Mouse (Mus musculus): ENCODE measurements at regions not wholly inside any gene's neighbourhood (a gene's known extent, or its start where the extent isn't known, plus 50 kb on each side); places are given as distances from the start of the nearest gene placed in this dataset.

- TF ChIP-seq CTCF (IDR thresholded peaks at IDR 0.05), result no peak
- DNase-seq (ENCODE audit: low read depth, low spot score), result no peak
- ChIA-PET CTCF (no interaction called here), POLR2A (no interaction called here)
- ATAC-seq, result no peak
- peaks cover 7% of the 10 kb centered on the region for H3K27me3 ChIP-seq
- in situ Hi-C loops (cut with MboI; ENCODE audit: low pct_unique_long_range_greater_than_20kb), result loop anchor here (10.0 kb wide), 1 partner anchor 87 kb away; the partner anchor contains the start of gene Rasgrp1
These were observed 89.2 kb upstream of the Rasgrp1 start for GRCm38 (mm10) chr2:117432010-117432409.

- POLR2A ChIA-PET, result no interaction called here
- no peak for DNase-seq (ENCODE audit: low read depth, low spot score)
- CTCF ChIA-PET, result no interaction called here
- in situ Hi-C loops (cut with MboI; ENCODE audit: low pct_unique_long_range_greater_than_20kb), result loop anchor here (10.0 kb wide), 1 partner anchor 88 kb away; the partner anchor contains the start of gene Rasgrp1
- ATAC-seq, result no peak
- no peak for TF ChIP-seq CTCF (IDR thresholded peaks at IDR 0.05)
- peaks cover 3% of the 10 kb centered on the region for H3K27me3 ChIP-seq
These were observed 90.1 kb upstream of the Rasgrp1 start for GRCm38 (mm10) chr2:117432923-117433322.

GRCm38 (mm10) chr2:117433482-117433881, 90.7 kb upstream of the Rasgrp1 start:
- TF ChIP-seq CTCF (IDR thresholded peaks at IDR 0.05), result no peak
- in situ Hi-C loops (cut with MboI; ENCODE audit: low pct_unique_long_range_greater_than_20kb), result loop anchor here (10.0 kb wide), 1 partner anchor 89 kb away; the partner anchor contains the start of gene Rasgrp1
- H3K27me3 ChIP-seq, result peaks cover 3% of the 10 kb centered on the region
- ChIA-PET POLR2A (no interaction called here), CTCF (no interaction called here)
- ATAC-seq, result no peak
- no peak for DNase-seq (ENCODE audit: low read depth, low spot score)

GRCm38 (mm10) chr2:117438079-117438478, 95.3 kb upstream of the Rasgrp1 start:
- peak; percentile 55 for TF ChIP-seq CTCF (IDR thresholded peaks at IDR 0.05)
- ATAC-seq (no peak), DNase-seq (ENCODE audit: low read depth, low spot score) (no peak)
- peaks cover 3% of the 10 kb centered on the region for H3K27me3 ChIP-seq
- in situ Hi-C loops (cut with MboI; ENCODE audit: low pct_unique_long_range_greater_than_20kb), result loop anchor here (10.0 kb wide), 1 partner anchor 93 kb away; the partner anchor contains the start of gene Rasgrp1
- ChIA-PET POLR2A (interaction anchor here (0.6 kb wide), 1 partner anchor 318 kb away, joined by 4 read pairs; no protein-coding TSS in a partner anchor), CTCF (interaction anchor here (0.7 kb wide), 1 partner anchor 175 kb away, joined by 3 read pairs; no protein-coding TSS in a partner anchor)

- in situ Hi-C loops (cut with MboI; ENCODE audit: low pct_unique_long_range_greater_than_20kb), result loop anchor here (10.0 kb wide), 1 partner anchor 94 kb away; the partner anchor contains the start of gene Rasgrp1
- POLR2A ChIA-PET, result interaction anchor here (0.6 kb wide), 1 partner anchor 319 kb away, joined by 4 read pairs; no protein-coding TSS in a partner anchor
- CTCF ChIA-PET, result interaction anchor here (0.7 to 1.3 kb wide), 2 partner anchors 175 to 208 kb away, joined by 3 read pairs; no protein-coding TSS in a partner anchor
- DNase-seq (ENCODE audit: low read depth, low spot score) (no peak), ATAC-seq (peak; percentile 54)
- peaks cover 3% of the 10 kb centered on the region for H3K27me3 ChIP-seq
- TF ChIP-seq CTCF (IDR thresholded peaks at IDR 0.05), result peak; percentile 84
These were observed 96.0 kb upstream of the Rasgrp1 start for GRCm38 (mm10) chr2:117438586-117439371.

- POLR2A ChIA-PET, result no interaction called here
- in situ Hi-C loops (cut with MboI; ENCODE audit: low pct_unique_long_range_greater_than_20kb), result loop anchor here (5.0 to 10.0 kb wide), 3 partner anchors 95 to 547 kb away; partner anchors contain the start of gene Rasgrp1
- no peak for TF ChIP-seq CTCF (IDR thresholded peaks at IDR 0.05)
- CTCF ChIA-PET, result interaction anchor here (1.3 to 1.8 kb wide), 3 partner anchors 10 to 208 kb away, joined by 3 to 5 read pairs (median 4); no protein-coding TSS in a partner anchor
- no peaks in the 10 kb centered on the region for H3K27me3 ChIP-seq
- no peak for DNase-seq (ENCODE audit: low read depth, low spot score)
- ATAC-seq, result no peak
These were observed 96.8 kb upstream of the Rasgrp1 start for GRCm38 (mm10) chr2:117439372-117440183.

- DNase-seq (ENCODE audit: low read depth, low spot score), result no peak
- in situ Hi-C loops (cut with MboI; ENCODE audit: low pct_unique_long_range_greater_than_20kb), result loop anchor here (5.0 kb wide), 2 partner anchors 179 to 549 kb away; no protein-coding TSS in a partner anchor
- no peak for TF ChIP-seq CTCF (IDR thresholded peaks at IDR 0.05)
- H3K27me3 ChIP-seq, result no peaks in the 10 kb centered on the region
- no peak for ATAC-seq
- CTCF ChIA-PET, result interaction anchor here (1.1 to 1.8 kb wide), 3 partner anchors 9 to 177 kb away, joined by 3 to 5 read pairs (median 4); no protein-coding TSS in a partner anchor
- POLR2A ChIA-PET, result no interaction called here
These were observed 98.0 kb upstream of the Rasgrp1 start for GRCm38 (mm10) chr2:117440801-117441281.

GRCm38 (mm10) chr2:117442862-117443261, 100.1 kb upstream of the Rasgrp1 start:
- no peaks in the 10 kb centered on the region for H3K27me3 ChIP-seq
- in situ Hi-C loops (cut with MboI; ENCODE audit: low pct_unique_long_range_greater_than_20kb), result loop anchor here (5.0 kb wide), 2 partner anchors 181 to 551 kb away; no protein-coding TSS in a partner anchor
- no peak for TF ChIP-seq CTCF (IDR thresholded peaks at IDR 0.05)
- ChIA-PET CTCF (no interaction called here), POLR2A (no interaction called here)
- ATAC-seq, result no peak
- DNase-seq (ENCODE audit: low read depth, low spot score), result no peak

- CTCF ChIA-PET, result no interaction called here
- in situ Hi-C loops (cut with MboI; ENCODE audit: low pct_unique_long_range_greater_than_20kb), result loop anchor here (5.0 kb wide), 2 partner anchors 182 to 552 kb away; no protein-coding TSS in a partner anchor
- ATAC-seq, result no peak
- H3K27me3 ChIP-seq, result no peaks in the 10 kb centered on the region
- DNase-seq (ENCODE audit: low read depth, low spot score), result no peak
- peak; percentile 55 for TF ChIP-seq CTCF (IDR thresholded peaks at IDR 0.05)
- POLR2A ChIA-PET, result no interaction called here
These were observed 101.9 kb upstream of the Rasgrp1 start for GRCm38 (mm10) chr2:117444671-117445070.

GRCm38 (mm10) chr2:117446876-117447275, 104.1 kb upstream of the Rasgrp1 start:
- ChIA-PET POLR2A (interaction anchor here (0.6 kb wide), 1 partner anchor 24 kb away, joined by 4 read pairs; no protein-coding TSS in a partner anchor), CTCF (interaction anchor here (0.6 to 1.5 kb wide), 2 partner anchors 10 to 772 kb away, joined by 3 to 5 read pairs; no protein-coding TSS in a partner anchor)
- no peak for DNase-seq (ENCODE audit: low read depth, low spot score)
- no peaks in the 10 kb centered on the region for H3K27me3 ChIP-seq
- TF ChIP-seq CTCF (IDR thresholded peaks at IDR 0.05), result no peak
- no peak for ATAC-seq
- in situ Hi-C loops (cut with MboI; ENCODE audit: low pct_unique_long_range_greater_than_20kb), result no loop called here
